Mouse (Mus musculus) cerebellum, postnatal 36 days (tissue): ENCODE data around the gene Pgpep1l.

Experiments used
- DNase-seq, 2 experiments: peaks; one replicate each; pipeline ENCODE4 v3.0.0; 2021 to 2022; ENCODE audit warnings: mixed read lengths in 2 of 2

The Pgpep1l gene

GRCm38 (mm10) chr7:68259523-68260081 is 4.4 kb downstream of the Pgpep1l start:
- no peak for DNase-seq

DNA sequence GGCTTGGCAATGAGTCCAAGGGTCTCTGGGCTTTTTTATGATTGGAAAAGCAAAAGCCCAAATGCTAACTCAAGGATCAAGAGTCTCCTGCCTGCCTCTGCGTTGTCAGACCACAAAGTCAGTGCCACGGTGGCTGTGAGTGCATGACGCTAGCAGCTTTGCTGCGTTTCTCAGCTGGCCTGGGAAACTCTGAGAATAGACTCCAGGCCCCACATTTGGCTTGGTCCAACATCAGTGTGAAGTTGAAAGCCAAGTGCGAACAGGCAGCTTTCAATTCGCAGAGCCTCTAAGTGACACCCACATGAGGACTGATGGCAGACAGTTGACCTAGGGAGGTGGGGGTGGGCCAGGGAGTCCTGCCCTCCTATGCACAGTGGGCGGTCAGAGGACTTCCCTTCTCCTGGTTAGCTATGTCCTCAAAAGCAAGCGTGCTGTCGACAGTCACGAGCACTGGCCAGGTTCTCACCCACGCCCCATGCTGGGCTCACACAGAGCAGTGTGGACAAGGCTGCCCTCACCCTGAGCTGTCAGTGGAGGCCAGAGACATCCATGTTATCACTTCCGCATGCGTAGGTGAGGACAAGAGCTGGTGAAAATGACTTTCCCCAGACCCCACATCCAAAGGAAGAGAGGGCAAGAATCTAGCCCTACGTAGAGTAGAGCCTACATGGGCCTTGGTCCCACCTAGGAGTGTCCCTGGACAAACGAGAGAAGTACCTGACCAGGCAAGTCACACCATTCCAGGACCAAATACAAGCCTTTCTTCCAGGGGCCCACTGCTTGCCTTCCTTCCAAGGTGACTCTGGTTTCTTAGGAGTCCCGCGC is 5.5 kb downstream of the Pgpep1l start:
- no peak for DNase-seq

- DNase-seq = no peak
These were observed 6.3 kb downstream of the Pgpep1l start for GRCm38 (mm10) chr7:68257767-68258166.

DNA sequence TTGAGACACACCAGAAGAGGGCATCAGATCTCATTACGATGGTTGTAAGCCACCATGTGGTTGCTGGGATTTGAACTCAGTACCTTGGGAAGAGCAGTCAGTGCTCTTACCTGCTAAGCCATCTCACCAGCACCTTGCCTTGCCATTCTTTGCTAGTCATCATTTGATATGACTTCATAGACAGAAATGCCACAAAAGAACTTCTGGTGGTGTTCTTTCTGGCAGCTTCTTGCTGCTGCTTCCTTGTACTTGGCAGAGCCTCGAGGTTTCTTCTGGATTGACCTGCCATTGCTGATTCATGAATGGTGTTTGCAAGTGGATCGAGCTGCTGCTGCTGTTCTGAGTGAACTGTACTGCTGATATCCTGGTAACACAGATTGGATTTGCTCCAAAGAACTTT is 13.1 kb downstream of the Pgpep1l start:
- no peak for DNase-seq

DNA sequence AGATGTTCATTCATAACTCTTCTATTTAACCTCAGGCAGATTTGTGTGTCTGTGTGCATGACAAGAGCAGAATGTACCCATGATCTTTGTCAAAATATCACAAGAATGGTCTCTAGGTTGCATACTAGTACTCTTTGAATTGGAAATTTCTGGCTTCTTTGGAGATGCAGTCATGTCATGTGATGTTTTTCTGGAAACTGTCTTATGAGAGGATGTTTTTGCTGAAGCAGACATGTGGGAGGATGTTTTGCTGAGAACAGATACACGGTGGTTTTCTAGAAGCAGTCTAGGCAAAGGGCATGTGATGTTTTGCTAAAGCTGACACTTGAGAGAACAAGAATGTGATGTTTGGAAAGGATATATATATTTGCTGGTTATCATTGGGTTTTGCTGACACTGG is 13.6 kb downstream of the Pgpep1l start:
- DNase-seq = no peak

- DNase-seq = no peak
These were observed 17.8 kb downstream of the Pgpep1l start for GRCm38 (mm10) chr7:68246249-68246648.

DNA sequence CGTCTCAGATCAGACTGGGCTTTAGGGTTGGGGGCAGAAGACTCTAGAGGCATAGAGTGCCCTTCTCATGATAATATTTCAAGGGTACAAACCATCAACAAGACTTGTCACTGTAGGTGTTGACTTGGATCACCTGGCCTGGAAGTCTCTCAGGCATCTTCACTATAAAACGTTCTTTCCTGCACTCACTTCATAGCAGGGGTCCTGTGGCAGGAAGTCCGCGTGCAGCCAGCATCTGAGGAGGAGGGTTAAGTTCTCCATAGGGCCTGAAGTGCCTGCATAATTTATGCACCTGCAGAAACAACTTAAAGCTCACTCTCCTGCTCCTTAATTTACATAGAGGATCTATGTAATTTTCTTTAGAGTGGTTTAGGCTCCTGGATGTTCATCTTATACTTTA is 18.4 kb downstream of the Pgpep1l start:
- DNase-seq = no peak

DNA sequence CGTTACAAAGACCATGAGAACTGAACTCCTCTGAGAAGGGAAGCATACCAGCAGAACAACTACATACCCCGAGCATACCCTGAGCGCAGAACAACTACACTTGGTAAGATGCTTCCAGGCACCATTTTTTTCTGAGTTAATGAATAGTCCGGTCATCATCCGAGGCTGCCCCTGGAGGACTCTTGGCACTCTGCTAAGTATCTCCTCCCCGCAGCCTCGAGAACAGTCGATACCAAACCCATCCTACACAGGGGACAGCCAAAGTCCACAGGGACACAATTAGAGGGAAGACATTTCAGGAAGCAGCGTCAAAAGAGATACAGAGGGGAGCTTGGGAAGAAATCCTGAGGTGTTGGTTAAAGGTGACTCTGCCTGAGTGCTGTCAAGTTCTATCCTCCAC is 22.8 kb downstream of the Pgpep1l start:
- DNase-seq = no peak

DNA sequence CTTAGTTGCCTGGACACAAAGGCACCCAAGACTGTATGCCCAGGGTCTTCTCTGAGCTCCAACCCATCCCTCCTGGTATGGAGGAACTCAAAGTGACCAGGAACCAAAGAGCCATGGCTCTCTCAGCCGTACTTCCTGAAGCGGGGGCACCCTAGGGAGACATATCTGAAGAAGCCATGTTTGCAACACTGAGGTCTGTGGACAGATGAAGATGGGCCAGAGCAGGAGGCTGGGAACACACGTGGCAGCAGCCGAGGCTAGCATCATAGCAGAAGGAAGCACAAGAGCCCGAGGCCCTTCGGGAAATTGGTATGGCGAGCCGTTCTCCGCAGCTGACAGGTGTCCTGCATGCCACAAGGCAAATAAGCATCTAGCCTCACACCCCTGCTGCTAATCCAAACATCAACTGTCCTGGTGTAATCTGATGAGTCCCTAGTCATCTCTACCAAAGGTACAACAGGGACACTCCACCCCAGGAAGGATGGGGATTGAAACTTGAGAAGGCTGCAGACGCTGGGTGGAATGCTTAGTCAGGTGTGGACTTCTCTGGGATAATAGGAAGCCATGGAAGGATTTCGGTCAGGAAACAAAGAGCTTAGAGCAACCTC is 24.7 kb downstream of the Pgpep1l start:
- no peak for DNase-seq

- DNase-seq = peak in 1 of 2 experiments; percentile 32
These were observed 27.2 kb downstream of the Pgpep1l start for GRCm38 (mm10) chr7:68236817-68237216.

DNA sequence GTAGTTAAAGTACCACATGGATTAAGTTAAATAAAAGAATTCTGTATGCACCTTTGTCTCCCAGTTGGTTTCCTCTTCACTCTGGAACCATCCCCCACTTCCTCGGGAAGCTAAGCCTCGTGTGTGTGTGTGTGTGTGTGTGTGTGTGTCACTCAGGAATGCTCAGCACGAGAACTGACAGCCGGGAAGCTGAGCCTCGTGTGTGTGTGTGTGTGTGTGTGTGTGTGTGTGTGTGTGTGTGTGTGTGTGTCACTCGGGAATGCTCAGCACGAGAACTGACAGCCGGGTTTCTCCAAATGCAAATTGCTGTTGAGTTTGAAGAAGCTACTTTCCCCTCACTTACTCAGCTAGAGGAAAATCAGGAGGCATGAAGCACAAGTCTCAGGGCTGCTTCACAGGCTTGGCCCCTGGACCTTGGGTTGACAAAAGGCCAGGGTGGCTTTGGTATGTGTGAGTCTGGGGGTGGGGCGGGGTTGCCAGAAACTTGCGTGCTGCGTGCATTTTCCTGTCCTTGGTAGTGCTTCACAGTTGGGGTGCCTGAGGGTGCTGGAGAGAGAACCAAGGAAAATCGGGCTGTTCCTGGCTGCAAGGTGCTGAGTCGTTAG is 30.3 kb downstream of the Pgpep1l start:
- no peak for DNase-seq

DNA sequence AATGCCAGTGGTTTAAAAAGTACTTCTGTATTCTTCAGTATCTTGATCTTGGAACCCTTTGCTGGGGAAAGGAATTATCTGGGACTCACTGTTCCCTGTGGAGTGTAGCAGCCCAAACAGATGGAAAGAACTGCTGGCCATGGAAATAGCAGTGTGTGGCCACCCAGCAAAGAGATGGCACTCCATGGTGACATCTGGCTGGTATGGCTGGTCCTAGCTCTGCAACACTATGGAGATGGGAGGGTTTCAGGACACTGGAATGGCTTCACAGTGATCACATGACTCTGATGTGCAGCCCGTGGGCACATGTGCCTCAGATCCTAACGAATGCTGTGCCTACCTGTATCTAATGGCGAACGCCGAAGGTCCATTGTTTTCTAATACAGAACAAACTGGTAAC is 31.5 kb downstream of the Pgpep1l start:
- no peak for DNase-seq

DNA sequence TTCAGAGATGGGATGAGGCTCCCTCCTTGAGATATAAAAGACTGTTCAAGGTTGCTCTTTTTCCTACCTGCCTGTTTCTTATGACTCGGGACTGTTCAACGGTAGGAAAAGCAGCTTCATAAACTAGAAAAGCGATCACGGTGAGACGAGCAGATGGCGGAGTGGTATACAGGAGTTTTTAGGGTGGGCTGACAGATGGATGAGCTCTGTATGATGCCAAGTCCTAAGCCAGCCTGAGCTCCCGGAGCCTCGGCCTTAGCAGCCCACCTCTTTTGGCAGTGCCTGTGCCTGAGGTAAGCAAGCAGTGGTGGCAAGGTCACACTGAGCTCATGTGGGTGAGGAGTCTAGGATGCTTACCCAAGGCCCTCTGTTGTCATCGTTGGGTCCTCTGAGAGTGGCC is 33.2 kb downstream of the Pgpep1l start:
- no peak for DNase-seq

GRCm38 (mm10) chr7:68228491-68228890 is 35.5 kb downstream of the Pgpep1l start:
- no peak for DNase-seq

DNA sequence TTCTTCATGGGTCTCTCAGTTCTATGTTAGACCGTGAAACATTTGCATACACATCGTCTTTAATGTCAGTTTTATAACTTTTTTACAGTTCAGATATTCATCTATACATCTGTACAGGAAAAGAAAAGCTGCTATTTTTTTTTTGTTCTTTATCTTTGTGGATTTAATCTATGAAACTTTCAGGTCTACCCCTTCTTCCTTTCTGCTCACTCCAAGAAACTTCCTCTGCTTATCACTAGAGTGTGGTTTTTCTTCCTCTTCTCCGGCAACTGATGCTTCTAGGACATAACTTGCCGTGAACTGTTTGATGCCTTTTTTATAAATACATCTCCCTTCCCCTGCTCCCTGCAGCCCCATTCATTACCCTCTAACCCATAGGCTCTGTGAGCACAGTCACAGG is 36.4 kb downstream of the Pgpep1l start:
- no peak for DNase-seq

- no peak for DNase-seq
These were observed 37.0 kb downstream of the Pgpep1l start for GRCm38 (mm10) chr7:68227021-68227420.

- DNase-seq = peak; percentile 31 to 53
These were observed 38.5 kb downstream of the Pgpep1l start for GRCm38 (mm10) chr7:68225427-68226054.

DNA sequence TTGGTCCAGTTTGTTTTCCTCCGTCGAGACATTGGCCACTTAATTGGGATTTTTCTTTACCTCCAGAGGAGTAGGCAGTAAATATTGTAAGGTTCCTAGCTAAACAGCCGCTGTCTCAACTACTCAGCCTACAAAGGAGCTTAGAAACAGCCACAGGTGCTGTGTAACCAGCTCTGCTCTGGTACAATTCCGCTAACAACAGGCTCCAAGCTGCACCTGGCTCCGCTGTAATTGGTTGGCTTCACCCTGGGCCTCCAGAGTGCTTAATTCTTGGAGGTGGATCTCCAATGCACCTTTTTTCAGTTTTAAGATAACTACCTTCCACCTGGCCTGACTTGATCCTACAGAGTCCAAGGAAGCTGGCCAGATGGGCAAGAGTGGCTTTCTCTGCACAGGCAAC is 40.0 kb downstream of the Pgpep1l start:
- no peak for DNase-seq

- no peak for DNase-seq
These were observed 40.7 kb downstream of the Pgpep1l start for GRCm38 (mm10) chr7:68223356-68223808.

DNA sequence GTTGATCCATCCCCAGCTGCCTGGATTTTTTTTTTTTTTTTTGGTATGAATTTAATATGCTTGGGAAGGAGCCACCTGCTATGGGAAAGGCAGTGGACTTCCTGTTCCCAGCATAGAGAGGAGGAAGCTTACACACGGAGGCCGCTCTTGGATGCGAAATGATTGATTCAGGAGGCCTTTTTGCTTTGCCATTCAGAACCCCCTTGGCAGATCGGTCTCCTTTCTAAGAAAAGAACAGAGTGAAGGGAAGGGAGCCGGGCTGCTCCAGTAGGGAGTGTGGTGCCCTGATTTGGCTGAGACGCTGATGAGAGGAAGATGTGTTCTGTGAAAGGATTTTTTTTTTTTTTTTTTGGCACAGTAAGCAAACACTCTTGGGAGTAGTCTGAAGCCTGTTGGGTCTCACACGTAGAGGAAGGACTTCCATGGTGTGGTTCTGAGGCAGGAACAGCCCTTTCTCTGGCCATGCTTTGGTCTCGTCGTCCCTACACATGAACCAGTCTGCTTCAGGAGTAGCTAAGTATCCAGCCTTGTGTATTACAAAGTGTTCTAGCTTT is 42.3 kb downstream of the Pgpep1l start:
- DNase-seq = no peak

- no peak for DNase-seq
These were observed 45.2 kb downstream of the Pgpep1l start for GRCm38 (mm10) chr7:68218879-68219278.

DNA sequence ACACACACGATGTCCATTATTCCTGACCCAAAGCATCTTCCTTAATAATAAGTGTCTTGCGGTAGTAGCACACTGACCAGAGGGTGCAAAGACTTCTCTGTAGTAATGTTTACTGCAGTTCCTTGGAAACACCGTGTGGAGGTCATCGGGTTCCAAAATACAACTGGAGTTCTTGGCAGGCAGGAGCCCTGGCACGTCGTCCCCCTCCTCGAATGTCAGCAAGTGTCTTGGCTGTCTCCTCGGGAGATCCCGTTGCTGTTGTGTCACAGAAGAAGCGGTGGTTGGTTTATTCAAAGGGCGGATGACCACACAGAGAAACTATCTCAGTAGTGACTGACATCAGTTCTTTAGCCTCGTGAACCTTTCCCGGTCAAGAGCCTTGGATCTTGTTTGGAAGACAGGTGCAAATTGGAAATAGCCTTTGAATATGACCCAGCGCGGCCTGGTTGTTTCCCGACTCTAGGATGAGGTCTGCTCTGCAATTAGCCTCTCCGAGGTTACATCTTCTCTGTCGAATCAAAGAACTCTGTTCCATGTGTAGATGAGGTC is 48.4 kb downstream of the Pgpep1l start:
- DNase-seq = no peak

- no peak for DNase-seq
These were observed 50.2 kb downstream of the Pgpep1l start for GRCm38 (mm10) chr7:68213842-68214241.
